Mouse (Mus musculus): ENCODE data around the gene Irgq.

DNA sequence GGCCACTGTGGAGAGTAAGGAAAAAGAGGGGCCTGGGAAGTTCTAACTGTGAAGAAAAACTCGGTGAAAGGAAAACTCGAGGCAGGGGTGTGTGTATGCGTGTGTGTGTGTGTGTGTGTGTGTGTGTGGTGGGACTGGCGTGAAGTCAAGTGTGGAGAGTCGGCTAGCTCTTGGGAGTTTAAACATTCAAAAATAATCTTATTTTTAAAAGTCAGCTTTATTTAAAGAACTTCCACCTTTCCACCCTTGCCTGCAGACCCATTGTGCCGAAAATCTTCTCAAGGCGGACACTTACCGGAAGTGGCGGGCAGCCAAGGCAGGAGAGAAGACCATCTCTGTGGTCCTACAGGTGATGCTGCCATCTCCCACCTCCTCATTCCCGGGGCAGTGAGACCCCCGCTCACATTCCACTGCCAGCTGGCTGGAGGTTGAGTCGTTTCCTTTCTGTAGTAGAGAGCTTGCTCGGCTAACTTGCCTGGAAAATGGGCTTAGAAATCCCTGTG lies 17.1 kb downstream of the Irgq start:
- no peak for TF ChIP-seq MYC (IDR thresholded peaks at IDR 0.05; ENCODE audit: low read depth, low read length)
- no peak for TF ChIP-seq MAFK (IDR thresholded peaks at IDR 0.05; ENCODE audit: insufficient replicate concordance, low read length)
- TF ChIP-seq POLR2A (IDR thresholded peaks at IDR 0.05; ENCODE audit: low read depth, low read length) = no peak
- no peak; the same call in 1 of the 2 replicates for TF ChIP-seq TCF12 (IDR thresholded peaks at IDR 0.05; ENCODE audit: low read depth, low read length)
- no peak for TF ChIP-seq CTCF (conservative IDR thresholded peaks at IDR 0.05 in 1 of 2, IDR thresholded peaks at IDR 0.05 in 1 of 2; ENCODE audit: low read depth in 2 of 2, low read length in 2 of 2)
- no peak for TF ChIP-seq MXI1 (IDR thresholded peaks at IDR 0.05; ENCODE audit: low read depth, low read length)
- TF ChIP-seq CHD1 (IDR thresholded peaks at IDR 0.05; ENCODE audit: low read depth, low read length) = no peak
- TF ChIP-seq MAX (IDR thresholded peaks at IDR 0.05; ENCODE audit: low read length) = 0 out of 2 replicates have a peak, but pooled peaks have one; percentile 4

All from CH12.LX (cell line).